In the genomic region with DNA sequence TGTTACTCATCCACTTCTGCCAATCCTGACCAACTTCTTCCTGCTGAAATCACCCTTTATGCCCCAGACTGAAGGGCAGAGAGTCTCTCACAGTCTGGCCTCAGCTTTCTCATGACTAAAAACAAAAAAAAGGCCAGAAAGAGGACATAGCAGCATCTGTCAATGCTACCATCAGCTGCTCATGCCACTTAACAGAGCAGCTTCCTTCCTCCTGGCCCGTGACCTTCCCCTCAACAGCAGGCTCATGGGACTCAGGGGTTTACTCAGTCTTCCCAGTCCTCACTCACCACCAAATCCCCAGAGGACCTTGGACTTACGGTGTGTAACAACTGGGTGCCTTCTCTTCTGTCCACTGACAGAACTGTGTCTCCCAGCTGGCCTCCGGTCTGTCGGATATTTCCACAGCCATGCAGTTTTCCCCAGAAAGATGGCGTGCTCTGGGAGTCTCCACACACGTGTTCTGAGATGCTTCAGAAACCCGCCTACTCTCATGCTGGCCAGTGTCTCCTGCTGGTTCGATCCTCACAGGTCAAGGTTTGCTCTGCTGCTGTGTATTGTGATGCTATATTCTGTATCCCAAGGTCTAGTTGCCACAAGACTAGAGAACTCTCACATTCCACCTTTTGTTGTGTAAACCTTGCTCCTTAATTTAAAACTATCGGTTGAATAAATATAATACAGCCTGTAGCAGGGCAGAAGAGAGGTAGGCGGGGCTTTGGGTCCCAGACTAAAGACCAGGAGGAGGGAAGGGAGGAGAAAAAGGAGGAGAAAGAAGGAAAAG, we compare ENCODE assay signal across 27 mouse cellular contexts. TPM values are rescaled to one million over a fixed set of nuclear protein-coding genes. Genes with fewer than 3 reads are reported as not detected.
DNase-seq lines count a peak whose midpoint lies in the region; ATAC-seq and TF ChIP-seq lines count a peak whose summit lies in the region.
"Had no signal": no experiment of that assay in that cellular context is flagged by ENCODE, and none has a peak within 500 bp of the region (broad histone marks: within the 10 kb centered on the region; RNA-seq: fewer than 3 reads in every experiment).

No protein-coding gene starts in this region.

- WGBS in kidney, embryonic 16.5 days = 89% methylated on average over 10 of the region's 10 CpGs
- 81% methylated on average over 10 of the region's 10 CpGs for WGBS in stomach, embryonic 16.5 days
- 83% methylated on average over 10 of the region's 10 CpGs for WGBS in stomach, postnatal 0 days
- 88% methylated on average over 10 of the region's 10 CpGs for WGBS in forebrain, embryonic 15.5 days

- H3K27ac ChIP-seq in kidney, embryonic 16.5 days (ENCODE audit: low read length) = 0 out of 2 replicates have a peak overlapping the region, but pooled peaks have one; percentile 4
- H3K27ac ChIP-seq in stomach, embryonic 16.5 days (ENCODE audit: low read length) = peak overlapping the region; percentile 20; the same call in 1 of the 2 replicates
- H3K27ac ChIP-seq in stomach, postnatal 0 days (replicated peaks) = no peak overlapping the region
- H3K27ac ChIP-seq in forebrain, embryonic 15.5 days (replicated peaks) = no peak overlapping the region
- H3K27ac ChIP-seq: forebrain, embryonic 10.5 days; heart, embryonic 13.5 days; hindbrain, postnatal 0 days; kidney, embryonic 15.5 days; limb, embryonic 10.5 days; liver, embryonic 14.5 days; midbrain, embryonic 13.5 days; neural tube, embryonic 12.5 days had no signal

- DNase-seq in kidney, postnatal 14 days = no peak
- DNase-seq in stomach, postnatal 0 days (ENCODE audit: low spot score) = no peak
- DNase-seq in ZHBTc4 (ENCODE audit: low read depth, low spot score) = peak; percentile 95
- no peak for DNase-seq in urinary bladder, postnatal 14 days (ENCODE audit: low spot score)
- DNase-seq in cerebellum, postnatal 14 days = no peak
- DNase-seq: adrenal gland, postnatal 10 days; cerebellum, adult 9-10 months; forebrain, postnatal 0 days; gastrocnemius, postnatal 14 days; heart, postnatal 14 days; kidney, adult 11 months; lung, postnatal 10 days; right cerebral cortex, postnatal 14 days; thymus, postnatal 25 days had no signal

- no peaks in the 10 kb centered on the region for H3K9me3 ChIP-seq in kidney, embryonic 16.5 days (ENCODE audit: low read length)
- H3K9me3 ChIP-seq in stomach, embryonic 16.5 days (replicated peaks; ENCODE audit: control insufficient read depth, low read length) = no peaks in the 10 kb centered on the region
- no peaks in the 10 kb centered on the region for H3K9me3 ChIP-seq in stomach, postnatal 0 days (ENCODE audit: control insufficient read depth, low read length)
- H3K9me3 ChIP-seq in forebrain, embryonic 15.5 days = no peaks in the 10 kb centered on the region
- H3K9me3 ChIP-seq: forebrain, embryonic 10.5 days; heart, embryonic 13.5 days; kidney, embryonic 15.5 days; limb, embryonic 10.5 days; megakaryocyte, embryonic 14.5 days; midbrain, embryonic 13.5 days; neural tube, embryonic 12.5 days had no signal

- no peak overlapping the region for H3K4me2 ChIP-seq in kidney, embryonic 16.5 days (replicated peaks; ENCODE audit: low read depth, low read length)
- H3K4me2 ChIP-seq in stomach, embryonic 16.5 days (ENCODE audit: low read depth, low read length) = no peak overlapping the region
- no peak overlapping the region for H3K4me2 ChIP-seq in stomach, postnatal 0 days (replicated peaks; ENCODE audit: low read depth)
- no peak overlapping the region for H3K4me2 ChIP-seq in forebrain, embryonic 15.5 days (replicated peaks)
- H3K4me2 ChIP-seq: heart, embryonic 13.5 days; kidney, embryonic 15.5 days; midbrain, embryonic 13.5 days; neural tube, embryonic 12.5 days had no signal

- no peaks in the 10 kb centered on the region for H3K27me3 ChIP-seq in kidney, embryonic 16.5 days (ENCODE audit: insufficient read depth, low read length)
- H3K27me3 ChIP-seq in stomach, embryonic 16.5 days (ENCODE audit: control insufficient read depth, insufficient read depth, low read length) = no peaks in the 10 kb centered on the region
- no peaks in the 10 kb centered on the region for H3K27me3 ChIP-seq in stomach, postnatal 0 days (ENCODE audit: control insufficient read depth, insufficient read depth, low read length)
- no peaks in the 10 kb centered on the region for H3K27me3 ChIP-seq in forebrain, embryonic 15.5 days
- H3K27me3 ChIP-seq: heart, embryonic 13.5 days; kidney, embryonic 15.5 days; megakaryocyte, embryonic 14.5 days; midbrain, embryonic 13.5 days; neural tube, embryonic 12.5 days had no signal

- no peak for TF ChIP-seq EP300 in stomach, postnatal 0 days (optimal IDR thresholded peaks at IDR 0.05)

- peaks cover 17% of the 10 kb centered on the region; the same call in 1 of the 2 replicates for H3K36me3 ChIP-seq in kidney, embryonic 16.5 days (ENCODE audit: insufficient read depth, low read length)
- 0 out of 2 replicates have a peak, but pooled peaks cover 4% of the 10 kb centered on the region for H3K36me3 ChIP-seq in stomach, embryonic 16.5 days (ENCODE audit: control insufficient read depth, insufficient read depth, low read length)
- H3K36me3 ChIP-seq in stomach, postnatal 0 days (ENCODE audit: control insufficient read depth, insufficient read depth, low read length) = 0 out of 2 replicates have a peak, but pooled peaks cover 2% of the 10 kb centered on the region
- H3K36me3 ChIP-seq in forebrain, embryonic 15.5 days = no peaks in the 10 kb centered on the region
- H3K36me3 ChIP-seq: midbrain, embryonic 13.5 days; neural tube, embryonic 12.5 days had no signal

- no peak overlapping the region for H3K4me3 ChIP-seq in kidney, embryonic 16.5 days (ENCODE audit: low read length)
- H3K4me3 ChIP-seq in stomach, embryonic 16.5 days (replicated peaks; ENCODE audit: low read length) = no peak overlapping the region
- no peak overlapping the region for H3K4me3 ChIP-seq in stomach, postnatal 0 days (ENCODE audit: low read depth, low read length)
- no peak overlapping the region for H3K4me3 ChIP-seq in forebrain, embryonic 15.5 days
- H3K4me3 ChIP-seq: forebrain, embryonic 10.5 days; heart, embryonic 13.5 days; kidney, embryonic 15.5 days; limb, embryonic 10.5 days; megakaryocyte, embryonic 14.5 days; midbrain, embryonic 13.5 days; neural tube, embryonic 12.5 days had no signal

- no peak for ATAC-seq in kidney, embryonic 16.5 days (ENCODE audit: low FRiP score, low TSS enrichment)
- no peak for ATAC-seq in stomach, embryonic 16.5 days (ENCODE audit: insufficient read depth, low FRiP score)
- ATAC-seq in stomach, postnatal 0 days (ENCODE audit: low FRiP score, low TSS enrichment) = no peak
- no peak for ATAC-seq in forebrain, embryonic 15.5 days (replicated peaks)
- ATAC-seq: activated CD4-positive, CD25-positive, alpha-beta regulatory T cell, adult 4 months; forebrain, postnatal 0 days; hindbrain, postnatal 0 days; midbrain, embryonic 13.5 days had no signal

- H3K4me1 ChIP-seq in kidney, embryonic 16.5 days (ENCODE audit: insufficient read depth, low read length) = peaks cover 16% of the 10 kb centered on the region
- peaks cover 8% of the 10 kb centered on the region; the same call in 1 of the 2 replicates for H3K4me1 ChIP-seq in stomach, embryonic 16.5 days (ENCODE audit: control insufficient read depth, insufficient read depth, low read length)
- H3K4me1 ChIP-seq in stomach, postnatal 0 days (replicated peaks; ENCODE audit: control insufficient read depth, insufficient read depth) = no peaks in the 10 kb centered on the region
- H3K4me1 ChIP-seq in forebrain, embryonic 15.5 days = no peaks in the 10 kb centered on the region

- no peak for TF ChIP-seq CTCF in stomach, postnatal 0 days (IDR thresholded peaks at IDR 0.05; ENCODE audit: low read depth)

- no peak overlapping the region for H3K9ac ChIP-seq in kidney, embryonic 16.5 days (replicated peaks; ENCODE audit: low read length)
- H3K9ac ChIP-seq in stomach, embryonic 16.5 days (ENCODE audit: low read length) = no peak overlapping the region
- no peak overlapping the region for H3K9ac ChIP-seq in stomach, postnatal 0 days (ENCODE audit: low read length)
- H3K9ac ChIP-seq in forebrain, embryonic 15.5 days (replicated peaks) = no peak overlapping the region
- H3K9ac ChIP-seq: forebrain, postnatal 0 days; heart, embryonic 13.5 days; kidney, embryonic 15.5 days; liver, embryonic 14.5 days; midbrain, embryonic 13.5 days; neural tube, embryonic 12.5 days had no signal

RNA-seq across cellular contexts. Expression of a gene that starts 59.4 kb away (rescaled TPM):
- 31.5 and 32.7 TPM in 2 replicates for polyA plus RNA-seq in kidney, embryonic 16.5 days (2015; fragmentation: Nextera tagmentation; extraction: Ambion mirVana)
- polyA plus RNA-seq in stomach, embryonic 16.5 days (2015; fragmentation: Nextera tagmentation; extraction: Ambion mirVana) = 28.0 and 30.4 TPM in 2 replicates
- 10.4 and 10.5 TPM in 2 replicates for polyA plus RNA-seq in stomach, postnatal 0 days (2015; fragmentation: Nextera tagmentation; extraction: Ambion mirVana)
- 6.9 and 8.0 TPM in 2 replicates for polyA plus RNA-seq in forebrain, embryonic 15.5 days (2015; fragmentation: Nextera tagmentation; extraction: Ambion mirVana)

Comparison
In these comparisons a context has a peak if more than half of its experiments do, and no peak if none do; other contexts are left out.
1. H3K27ac ChIP-seq: peak in kidney, embryonic 16.5 days (single experiment) and stomach, embryonic 16.5 days (single experiment); none in stomach, postnatal 0 days (single experiment) and forebrain, embryonic 15.5 days (single experiment).